ENCODE assay signal across 8 mouse cellular contexts in the genomic region with DNA sequence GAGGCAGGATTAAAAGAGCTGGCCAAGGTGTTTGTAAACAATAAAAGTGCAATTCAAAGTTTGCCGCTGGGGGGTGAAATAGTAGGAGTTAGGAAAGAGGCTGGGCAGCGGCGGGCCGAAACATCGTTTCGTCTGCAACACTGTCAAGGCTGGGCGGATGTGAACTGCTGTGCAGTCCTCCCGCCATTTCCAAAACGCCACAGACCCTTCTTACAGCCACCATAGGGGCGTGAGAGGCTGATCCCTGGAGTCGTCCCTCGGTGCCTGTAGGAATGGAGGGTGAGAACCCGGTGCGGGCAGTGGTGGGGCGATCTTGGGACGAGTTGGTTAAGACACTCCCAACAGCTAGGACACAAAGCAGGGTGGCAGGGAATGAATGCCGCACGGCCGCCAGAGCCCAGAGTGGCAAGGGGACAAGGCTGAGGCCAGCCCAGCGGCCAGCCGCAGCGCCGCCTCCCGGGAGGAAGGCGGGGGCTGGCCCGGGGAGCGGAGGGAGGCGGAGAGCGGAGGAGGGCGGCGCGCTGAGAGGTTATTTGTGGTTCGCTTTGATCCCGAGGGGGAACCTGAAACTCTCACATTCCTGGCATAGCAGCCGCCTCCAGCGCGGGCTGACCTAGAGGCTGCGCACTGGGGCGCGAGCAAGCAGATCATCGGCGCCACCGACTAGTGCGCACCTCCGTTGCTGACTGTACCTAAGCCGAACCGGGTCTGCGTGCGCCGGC. TPM values are rescaled to one million over a fixed set of nuclear protein-coding genes. Genes with fewer than 3 reads are reported as not detected.
DNase-seq lines count a peak whose midpoint lies in the region; ATAC-seq lines count a peak whose summit lies in the region.

No protein-coding gene starts in this region.

- no peak for ATAC-seq in erythroblast, adult 5-6 weeks (replicated peaks; ENCODE audit: low FRiP score, poor library complexity, severe bottlenecking)
- ATAC-seq in embryonic facial prominence, embryonic 12.5 days (ENCODE audit: insufficient number of reproducible peaks, insufficient read depth, low FRiP score, low TSS enrichment), result peak; percentile 87
- ATAC-seq in limb, embryonic 12.5 days (ENCODE audit: insufficient number of reproducible peaks, insufficient read depth, low FRiP score, low TSS enrichment, low read depth), result peak; percentile 89
- ATAC-seq in midbrain, embryonic 13.5 days, result peak; percentile 85

- peaks cover 2% of the 10 kb centered on the region; the same call in 1 of the 2 replicates for H3K36me3 ChIP-seq in erythroblast, embryonic 14.5 days (ENCODE audit: control insufficient read depth)
- peaks cover 21% of the 10 kb centered on the region for H3K36me3 ChIP-seq in embryonic facial prominence, embryonic 12.5 days
- peaks cover 27% of the 10 kb centered on the region for H3K36me3 ChIP-seq in limb, embryonic 12.5 days
- H3K36me3 ChIP-seq in midbrain, embryonic 13.5 days, result peaks cover 24% of the 10 kb centered on the region

- WGBS in embryonic facial prominence, embryonic 12.5 days, result under 1% methylated on average over 49 of the region's 50 CpGs
- under 1% methylated on average over 50 of the region's 50 CpGs for WGBS in limb, embryonic 12.5 days
- under 1% methylated on average over 50 of the region's 50 CpGs for WGBS in midbrain, embryonic 13.5 days

- peak; percentile 93 for DNase-seq in heart, adult 8-10 months (ENCODE audit: low spot score)
- DNase-seq in kidney, adult 8-10 months, result peak; percentile 96 to 97
- DNase-seq in spleen, postnatal 10 days (ENCODE audit: low spot score in 2 of 2), result peak; percentile 12 to 44

- peak overlapping the region; percentile 88 for H3K4me2 ChIP-seq in embryonic facial prominence, embryonic 12.5 days (replicated peaks)
- peak overlapping the region; percentile 84 for H3K4me2 ChIP-seq in limb, embryonic 12.5 days
- peak overlapping the region; percentile 97 for H3K4me2 ChIP-seq in midbrain, embryonic 13.5 days (replicated peaks)

- peak overlapping the region; percentile 95 for H3K9ac ChIP-seq in embryonic facial prominence, embryonic 12.5 days
- H3K9ac ChIP-seq in limb, embryonic 12.5 days (replicated peaks), result peak overlapping the region; percentile 96
- H3K9ac ChIP-seq in midbrain, embryonic 13.5 days (replicated peaks), result peak overlapping the region; percentile 100

- H3K27ac ChIP-seq in embryonic facial prominence, embryonic 12.5 days, result peak overlapping the region; percentile 98
- peak overlapping the region; percentile 98 for H3K27ac ChIP-seq in limb, embryonic 12.5 days
- peak overlapping the region; percentile 98 for H3K27ac ChIP-seq in midbrain, embryonic 13.5 days

- peak overlapping the region; percentile 60 for H3K4me3 ChIP-seq in erythroblast, embryonic 14.5 days (replicated peaks)
- H3K4me3 ChIP-seq in embryonic facial prominence, embryonic 12.5 days, result peak overlapping the region; percentile 87
- peak overlapping the region; percentile 86 for H3K4me3 ChIP-seq in limb, embryonic 12.5 days (replicated peaks)
- H3K4me3 ChIP-seq in midbrain, embryonic 13.5 days (replicated peaks), result peak overlapping the region; percentile 93

- H3K27me3 ChIP-seq in erythroblast, embryonic 14.5 days (ENCODE audit: control insufficient read depth), result peaks cover 65% of the 10 kb centered on the region
- no peaks in the 10 kb centered on the region for H3K27me3 ChIP-seq in embryonic facial prominence, embryonic 12.5 days
- no peaks in the 10 kb centered on the region for H3K27me3 ChIP-seq in limb, embryonic 12.5 days
- H3K27me3 ChIP-seq in midbrain, embryonic 13.5 days, result no peaks in the 10 kb centered on the region

- H3K9me3 ChIP-seq in erythroblast, embryonic 14.5 days (ENCODE audit: control insufficient read depth, low read length), result peaks cover 2% of the 10 kb centered on the region; the same call in 1 of the 2 replicates
- H3K9me3 ChIP-seq in embryonic facial prominence, embryonic 12.5 days, result no peaks in the 10 kb centered on the region
- no peaks in the 10 kb centered on the region for H3K9me3 ChIP-seq in limb, embryonic 12.5 days
- H3K9me3 ChIP-seq in midbrain, embryonic 13.5 days, result no peaks in the 10 kb centered on the region

- peaks cover 5% of the 10 kb centered on the region; the same call in 1 of the 2 replicates for H3K4me1 ChIP-seq in erythroblast, embryonic 14.5 days (ENCODE audit: control insufficient read depth)
- H3K4me1 ChIP-seq in embryonic facial prominence, embryonic 12.5 days, result peaks cover 62% of the 10 kb centered on the region
- peaks cover 68% of the 10 kb centered on the region for H3K4me1 ChIP-seq in limb, embryonic 12.5 days (replicated peaks)
- peaks cover 54% of the 10 kb centered on the region for H3K4me1 ChIP-seq in midbrain, embryonic 13.5 days (replicated peaks)

RNA-seq across cellular contexts. Expression of gene Amotl2, which starts 0.9 kb away (rescaled TPM):
- 0.03 TPM in 2 replicates for polyA plus RNA-seq in erythroblast, embryonic 14.5 days (2012)
- 0.19 and 0.63 TPM in 2 replicates for total RNA-seq in erythroblast, adult 5-6 weeks (2015; ENCODE audit: low replicate concordance)
- 2.5 and 3.7 TPM in 2 replicates for total RNA-seq in erythroblast, adult 5-6 weeks (2017; ENCODE audit: low replicate concordance)
- 79.5 and 80.6 TPM in 2 replicates for polyA plus RNA-seq in embryonic facial prominence, embryonic 12.5 days (2016; fragmentation: Nextera tagmentation; extraction: Ambion mirVana)
- 10 to 100 TPM; 56.7 to 80.1 (median 58.6) TPM for total RNA-seq in heart, adult 8-10 months (2022)
- 73.1 and 73.9 TPM in 2 replicates for polyA plus RNA-seq in limb, embryonic 12.5 days (2016; fragmentation: Nextera tagmentation; extraction: Ambion mirVana)
- polyA plus RNA-seq in midbrain, embryonic 13.5 days (2015; fragmentation: Nextera tagmentation; extraction: Ambion mirVana), result 65.0 and 80.6 TPM in 2 replicates

Comparison
In these comparisons a context has a peak if more than half of its experiments do, and no peak if none do; other contexts are left out.
1. DNase-seq: peak in every context shown above with its lines; median percentile 96 in kidney, adult 8-10 months; 93 in heart, adult 8-10 months; 28 in spleen, postnatal 10 days.
2. RNA of gene Amotl2, which starts 0.9 kb away (polyA plus RNA-seq): 79.5 to 80.6 TPM in embryonic facial prominence, embryonic 12.5 days, 65.0 to 80.6 TPM in midbrain, embryonic 13.5 days and 73.1 to 73.9 TPM in limb, embryonic 12.5 days; 0.03 TPM in erythroblast, embryonic 14.5 days; every median in the first group is over 10 times any median in the second.
3. Peak in every context shown above with its lines, with median percentiles within 50 percentile points of each other: H3K4me3 ChIP-seq, H3K27ac ChIP-seq, H3K4me2 ChIP-seq and H3K9ac ChIP-seq.